Mouse (Mus musculus) hindbrain, embryonic 11.5 days (tissue): Measurements from ENCODE around the gene Nrxn3. TPM values are rescaled to one million over a fixed set of nuclear protein-coding genes. Genes with fewer than 3 reads are reported as not detected.

ENCODE experiments used
- ATAC-seq: fragments of 200-750 bp; cut with Nextera tagmentation; 2 replicates; pipeline ENCODE4 v1.8.0; 2017; ENCODE audit warnings: mild to moderate bottlenecking, moderate TSS enrichment, moderate library complexity; ENCODE audit not compliant: low FRiP score
- DNase-seq: peaks from one replicate; pipeline ENCODE4 v3.0.0-alpha.2; 2015; ENCODE audit warnings: low spot score
- H3K27ac ChIP-seq: fragments of 300-500 bp; sonication (generic); 2 replicates; pipeline ENCODE4 v1.5.1; 2014; ENCODE audit warnings: mild to moderate bottlenecking, low read depth, low read length
- H3K27me3 ChIP-seq: fragments of 300-500 bp; sonication (generic); 2 replicates; pipeline ENCODE4 v1.6.1; 2014; ENCODE audit warnings: mild to moderate bottlenecking, low read length, moderate library complexity, mixed read lengths; ENCODE audit not compliant: control insufficient read depth, insufficient read depth
- H3K36me3 ChIP-seq: fragments of 300-500 bp; sonication (generic); 2 replicates; pipeline ENCODE4 v1.6.1; 2014; ENCODE audit warnings: mild to moderate bottlenecking, low read length, moderate library complexity, mixed read lengths; ENCODE audit not compliant: control insufficient read depth, insufficient read depth
- H3K4me1 ChIP-seq: fragments of 300-500 bp; sonication (generic); replicated peaks from 2 replicates; pipeline ENCODE4 v1.6.1; 2014; ENCODE audit warnings: low read length, mixed read lengths; ENCODE audit not compliant: control insufficient read depth, insufficient read depth
- H3K4me2 ChIP-seq: fragments of 300-500 bp; sonication (generic); replicated peaks from 2 replicates; pipeline ENCODE4 v1.6.1; 2014; ENCODE audit warnings: mild to moderate bottlenecking, low read depth, low read length
- H3K4me3 ChIP-seq: fragments of 300-500 bp; sonication (generic); 2 replicates; pipeline ENCODE4 v1.5.1; 2014; ENCODE audit warnings: low read depth, low read length
- H3K9ac ChIP-seq: fragments of 300-500 bp; sonication (generic); 2 replicates; pipeline ENCODE4 v1.6.1; 2014; ENCODE audit warnings: low read depth, low read length
- H3K9me3 ChIP-seq: fragments of 300-500 bp; sonication (generic); 2 replicates; pipeline ENCODE4 v1.6.1; 2016; ENCODE audit warnings: low read length; ENCODE audit not compliant: control insufficient read depth
- WGBS: fragments of 180-500 bp; shearing (Covaris S2); extraction: QIAGEN DNeasy Blood & Tissue Kit; methylation state at CpG from one replicate; pipeline ENCODE4 v1.1.7; 2014; 5-methylcytosine and 5-hydroxymethylcytosine counted together
- polyA plus RNA-seq: library from polyadenylated mRNA; unstranded; fragments of >200 nt; fragmentation: Nextera tagmentation; extraction: Ambion mirVana; gene quantifications from 2 replicates; pipeline ENCODE4 v1.2.1, GENCODE M21; 2014

The Nrxn3 gene
- polyA plus RNA-seq, 1 experiment from 2014 or later: 52.4 TPM

- H3K4me2 ChIP-seq: no peak overlapping the region
Observed at GRCm38 (mm10) chr12:90332459-90332858, 1609.8 kb downstream of the Nrxn3 start.

DNA sequence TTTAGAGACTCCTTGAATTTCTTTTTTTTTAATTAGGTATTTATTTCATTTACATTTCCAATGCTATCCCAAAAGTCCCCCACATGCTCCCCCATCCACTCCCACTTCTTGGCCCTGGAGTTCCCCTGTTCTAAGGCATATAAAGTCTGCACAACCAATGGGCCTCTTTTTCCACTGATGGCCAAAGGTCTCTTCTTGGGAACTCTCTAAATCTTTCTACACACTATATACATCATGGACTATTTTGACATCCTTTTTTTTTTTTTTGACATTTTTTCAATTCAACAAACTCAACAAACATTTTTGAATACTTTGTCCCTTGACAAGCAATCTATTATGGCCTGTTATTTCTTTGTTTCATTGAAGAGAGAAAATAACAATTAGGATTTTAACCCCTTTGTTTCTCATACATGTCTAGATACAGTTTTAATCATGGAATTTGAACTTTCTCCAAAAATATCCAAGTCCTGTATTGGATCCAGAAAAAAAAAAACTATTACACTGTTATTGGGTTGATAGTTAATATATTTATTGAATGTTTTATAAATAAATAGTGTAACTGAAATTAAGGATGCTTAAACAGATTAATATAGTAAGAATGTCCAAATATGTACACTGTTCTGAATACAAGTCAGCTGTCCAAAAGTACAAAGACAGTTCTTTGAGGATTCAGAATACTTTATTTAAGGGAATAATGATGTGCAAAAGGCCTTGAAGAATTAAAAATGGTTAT is 1615.0 kb downstream of the Nrxn3 start:
- H3K27me3 ChIP-seq: no peaks in the 10 kb centered on the region
- H3K4me3 ChIP-seq: no peak overlapping the region
- no peak for ATAC-seq
- H3K4me1 ChIP-seq: no peaks in the 10 kb centered on the region
- no peak overlapping the region for H3K27ac ChIP-seq
- DNase-seq: no peak
- H3K4me2 ChIP-seq: no peak overlapping the region
- no peak overlapping the region for H3K9ac ChIP-seq
- H3K36me3 ChIP-seq: no peaks in the 10 kb centered on the region
- no peaks in the 10 kb centered on the region for H3K9me3 ChIP-seq

More at GRCm38 (mm10) chr12:90332459-90332858, 1609.8 kb downstream of the Nrxn3 start:
- no peaks in the 10 kb centered on the region for H3K27me3 ChIP-seq
- ATAC-seq (no peak), DNase-seq (no peak)
- H3K9ac ChIP-seq: no peak overlapping the region
- no peak overlapping the region for H3K27ac ChIP-seq
- WGBS: 89% methylated on average over 3 of the region's 3 CpGs
- no peaks in the 10 kb centered on the region for H3K9me3 ChIP-seq
- no peak overlapping the region for H3K4me3 ChIP-seq
- H3K36me3 ChIP-seq: no peaks in the 10 kb centered on the region
- H3K4me1 ChIP-seq: no peaks in the 10 kb centered on the region

- WGBS: 88% methylated on average over 3 of the region's 3 CpGs
- Histone ChIP-seq H3K27me3 (no peaks in the 10 kb centered on the region), H3K4me2 (no peak overlapping the region), H3K9me3 (no peaks in the 10 kb centered on the region), H3K27ac (no peak overlapping the region), H3K9ac (no peak overlapping the region), H3K36me3 (no peaks in the 10 kb centered on the region), H3K4me3 (no peak overlapping the region), H3K4me1 (no peaks in the 10 kb centered on the region)
- DNase-seq: no peak
- no peak for ATAC-seq
Observed at GRCm38 (mm10) chr12:90338229-90338557, 1615.5 kb downstream of the Nrxn3 start.
